Mouse (Mus musculus) kidney, postnatal 10 days (tissue): Measurements from ENCODE around the gene Fubp1.
"Not testable (repeated sequence)": the region's sequence is repeated elsewhere in the genome, so short reads cannot be mapped to it uniquely, and the experiment has no call there.

Experiments
- DNase-seq: peaks from one replicate; pipeline ENCODE4 v3.0.0; 2021; ENCODE audit warnings: mixed read lengths

Gene Fubp1

DNA sequence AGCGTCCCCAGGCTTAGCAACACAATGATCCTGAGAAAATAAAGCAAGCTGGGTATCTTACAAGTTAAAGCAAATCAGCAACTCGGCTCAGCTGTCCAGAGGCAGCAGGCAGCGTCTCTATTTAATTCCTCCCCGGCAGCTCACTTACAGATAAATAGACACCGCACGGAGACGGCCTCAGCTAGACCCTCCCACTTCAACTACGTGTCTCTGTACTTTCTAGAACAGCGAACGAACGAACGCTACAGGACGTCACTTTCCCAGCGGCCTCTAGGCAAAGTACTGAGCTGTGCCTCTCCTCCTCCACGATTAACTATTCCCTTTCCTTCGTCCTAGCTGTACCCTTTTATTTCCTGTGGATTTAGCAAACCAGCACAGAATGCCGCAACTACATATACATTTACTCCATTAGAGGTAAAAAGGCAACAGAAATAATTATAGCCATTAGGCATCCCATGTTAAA, 16.6 kb upstream of the Fubp1 start:
- peak; percentile 90 for DNase-seq

- not testable (repeated sequence) for DNase-seq
Observed at GRCm38 (mm10) chr3:152197246-152197645, 13.0 kb upstream of the Fubp1 start.

GRCm38 (mm10) chr3:152199125-152199524, 11.1 kb upstream of the Fubp1 start:
- no peak for DNase-seq

DNA sequence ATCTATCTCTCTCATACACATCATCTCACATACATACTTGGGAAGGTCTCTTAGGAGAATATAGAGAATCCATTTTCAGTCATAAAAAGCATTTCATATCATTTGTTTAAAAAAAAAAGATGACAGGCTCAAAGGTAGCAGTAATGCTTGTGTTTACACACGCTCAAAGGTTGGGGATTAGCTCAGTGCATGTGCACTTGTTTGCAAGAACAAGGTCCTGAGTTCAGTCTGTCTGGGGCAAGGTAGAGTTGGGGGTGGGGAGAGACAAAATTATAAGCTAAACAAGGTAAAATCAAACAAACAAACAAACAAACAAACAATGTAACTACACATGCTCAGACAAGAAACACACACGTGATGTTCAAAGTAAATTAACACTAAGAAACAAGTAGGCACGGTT, 9.0 kb upstream of the Fubp1 start:
- DNase-seq: no peak

DNA sequence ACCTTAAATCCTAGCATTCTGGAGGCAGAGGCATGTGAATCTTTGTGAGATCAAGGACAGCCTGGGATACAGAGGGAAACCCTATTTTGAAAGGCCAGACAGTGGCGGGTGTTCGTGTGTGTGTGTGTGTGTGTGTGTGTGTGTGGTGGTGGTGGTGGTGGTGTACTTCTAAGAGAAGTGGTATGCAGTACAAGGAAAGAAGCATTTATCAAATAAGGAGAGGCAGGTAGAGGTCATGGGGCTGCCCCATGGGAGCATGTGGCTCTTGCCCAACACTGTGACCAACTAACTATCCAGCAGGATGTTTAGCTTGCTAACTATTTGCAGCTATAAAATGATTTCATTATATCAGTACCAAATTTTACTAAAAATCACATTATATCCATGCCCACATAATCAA, 8.6 kb upstream of the Fubp1 start:
- DNase-seq: no peak

DNA sequence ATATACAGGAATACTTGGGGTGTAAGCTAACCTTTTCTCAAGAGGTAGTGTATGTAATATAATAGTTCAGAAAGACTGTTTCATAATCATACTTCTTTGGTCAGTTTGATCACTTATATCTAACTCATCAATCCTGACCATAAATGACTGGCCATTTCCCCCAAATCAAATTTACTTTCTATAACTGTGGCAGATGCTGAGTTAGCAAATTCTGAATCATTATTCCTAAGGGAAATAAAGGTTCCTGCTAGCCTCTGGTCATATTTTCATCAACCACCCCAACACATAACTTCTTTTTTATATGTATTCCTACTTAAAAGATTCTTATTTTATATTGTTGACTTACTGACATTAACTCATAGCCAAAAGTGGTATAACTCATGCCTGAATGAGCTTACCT, 7.3 kb upstream of the Fubp1 start:
- DNase-seq: no peak

GRCm38 (mm10) chr3:152203411-152203810, 6.8 kb upstream of the Fubp1 start:
- DNase-seq: no peak

- DNase-seq: no peak
Observed at GRCm38 (mm10) chr3:152203996-152204395, 6.2 kb upstream of the Fubp1 start.

- DNase-seq: no peak
Observed at GRCm38 (mm10) chr3:152204577-152204976, 5.6 kb upstream of the Fubp1 start.

DNA sequence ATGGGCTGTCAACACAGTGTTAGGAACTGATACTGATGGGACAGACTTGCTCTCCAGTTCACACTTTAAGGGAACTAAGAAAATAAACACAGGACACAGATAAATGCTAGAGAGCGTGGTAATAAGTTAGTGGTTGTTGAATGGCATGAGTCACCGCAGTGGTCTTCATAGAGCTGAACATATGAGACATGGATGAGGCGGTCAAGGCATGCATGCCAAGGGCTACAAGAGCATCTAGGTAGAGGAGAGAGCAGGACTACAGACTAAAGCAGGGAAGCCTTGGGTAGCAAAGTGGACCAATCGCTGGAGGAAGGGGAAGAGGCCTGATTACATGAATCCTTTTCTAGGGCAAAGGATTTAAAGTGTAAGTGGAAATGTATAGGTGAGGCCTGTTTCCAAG, 3.1 kb upstream of the Fubp1 start:
- no peak for DNase-seq

DNA sequence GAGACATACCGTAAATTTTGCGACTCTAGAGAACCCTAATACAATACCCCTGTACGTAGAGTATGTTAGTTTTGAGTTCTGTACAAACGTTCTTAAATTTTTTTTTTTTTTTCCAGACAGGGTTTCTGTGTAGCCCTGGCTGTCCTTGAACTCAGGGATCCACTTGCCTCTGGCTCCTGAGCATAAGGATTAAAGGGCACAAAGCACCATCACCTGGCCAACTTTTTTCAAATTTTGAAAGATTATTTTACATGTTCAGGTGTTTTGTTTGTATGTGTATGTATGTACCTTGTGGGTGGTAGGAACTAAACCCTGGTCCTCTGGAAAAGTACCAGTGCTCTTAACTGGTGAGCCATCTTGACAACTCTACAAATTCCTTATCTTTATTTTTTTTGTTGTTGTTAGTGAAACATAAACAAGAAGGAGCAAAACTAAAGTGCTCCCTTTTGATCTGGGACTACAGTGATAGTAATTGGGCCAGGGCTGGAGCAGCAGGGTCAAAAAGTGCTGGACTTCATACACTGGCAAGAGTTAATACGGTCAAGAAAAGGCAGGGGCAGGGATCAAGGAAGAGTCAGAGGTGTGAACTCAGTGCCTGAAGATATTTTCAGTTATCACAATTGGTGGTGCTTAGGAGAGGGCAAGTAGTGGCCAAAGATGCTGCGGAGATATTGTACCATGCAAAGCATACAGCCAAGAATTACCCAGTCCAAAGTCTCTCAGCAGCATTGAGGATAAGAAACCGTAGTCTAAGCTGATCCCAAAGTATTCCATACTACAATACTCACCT, 1.9 kb upstream of the Fubp1 start:
- no peak for DNase-seq

- no peak for DNase-seq
Observed at GRCm38 (mm10) chr3:152209177-152209966, 850 bp upstream of the Fubp1 start.

DNA sequence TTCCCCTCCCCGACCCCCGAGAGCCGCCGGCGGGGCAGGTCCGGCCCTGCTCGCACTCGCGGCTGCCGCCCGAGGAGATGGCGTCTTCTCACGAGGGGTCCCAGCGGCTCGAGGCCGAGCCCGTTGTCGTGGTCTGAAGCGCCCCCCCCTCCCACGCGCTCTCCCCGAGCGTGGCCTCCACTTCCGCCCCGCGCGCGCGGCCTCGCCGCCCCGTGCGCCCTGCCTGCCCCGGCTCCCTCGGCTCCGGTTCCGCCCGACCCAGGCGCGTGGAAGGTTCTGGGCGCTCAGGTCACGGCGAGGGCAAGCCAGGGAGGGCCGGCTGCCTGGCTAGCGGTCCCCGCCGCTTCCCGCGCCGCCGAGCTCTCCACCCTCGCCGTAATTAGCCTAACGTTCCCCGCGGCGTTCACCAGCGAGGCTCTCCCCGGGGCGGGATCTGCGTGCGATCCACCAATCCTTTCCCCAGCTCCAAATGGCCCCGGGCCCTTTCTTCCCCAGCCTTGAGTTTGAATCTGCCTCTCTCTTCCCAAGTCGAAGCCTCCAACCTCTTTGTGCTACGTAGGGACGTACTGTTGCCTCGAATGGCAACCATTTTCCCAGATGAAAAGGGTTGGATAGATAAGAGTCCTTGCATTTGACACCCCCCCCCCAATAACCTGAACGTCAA, 638 bp downstream of the Fubp1 start:
- peak; percentile 82 for DNase-seq

DNA sequence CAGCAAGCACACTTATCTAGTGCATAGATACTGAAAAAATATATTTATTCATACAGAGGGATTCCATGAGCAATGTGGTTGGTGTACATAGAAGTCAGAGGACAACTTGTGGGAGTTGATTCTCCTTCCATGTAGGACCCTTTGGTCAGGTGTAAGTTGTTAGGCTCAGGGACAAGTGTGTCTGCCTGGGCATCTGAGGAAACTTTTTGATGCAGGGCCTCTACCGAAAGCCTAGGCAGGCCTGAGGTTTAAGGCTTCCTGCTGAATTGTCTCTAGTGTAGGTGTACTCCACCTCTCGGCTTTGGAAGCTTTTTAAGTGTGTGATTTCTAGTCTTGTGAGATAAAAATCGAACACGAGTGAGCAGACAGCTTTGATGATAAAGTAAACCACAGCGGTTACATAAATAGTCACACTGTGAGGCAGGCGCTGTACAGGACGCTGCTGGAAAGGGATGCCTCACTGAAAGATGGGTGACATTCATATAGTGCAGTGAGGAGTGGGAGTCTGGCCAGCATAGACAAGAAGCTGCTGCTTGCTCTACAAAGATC, 1.6 kb downstream of the Fubp1 start:
- no peak for DNase-seq

DNA sequence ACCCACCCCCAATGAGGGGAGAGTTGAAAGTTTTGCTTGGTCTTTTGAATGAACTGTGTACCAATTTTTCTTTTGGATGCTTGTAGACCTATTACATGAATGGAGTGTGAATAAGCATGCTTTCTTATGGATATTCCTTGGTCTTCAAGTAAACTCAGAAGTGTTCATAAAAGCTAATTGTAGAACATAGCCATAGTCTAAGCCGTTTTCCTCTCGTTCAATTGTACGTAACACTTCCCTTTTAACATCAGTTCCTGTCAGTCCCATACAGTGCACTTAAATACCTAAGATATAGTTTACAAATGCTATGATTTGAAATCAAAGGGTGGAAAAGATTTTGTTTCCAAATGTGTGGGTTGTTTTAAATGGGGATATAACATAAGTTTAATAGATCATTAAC, 3.2 kb downstream of the Fubp1 start:
- no peak for DNase-seq

DNA sequence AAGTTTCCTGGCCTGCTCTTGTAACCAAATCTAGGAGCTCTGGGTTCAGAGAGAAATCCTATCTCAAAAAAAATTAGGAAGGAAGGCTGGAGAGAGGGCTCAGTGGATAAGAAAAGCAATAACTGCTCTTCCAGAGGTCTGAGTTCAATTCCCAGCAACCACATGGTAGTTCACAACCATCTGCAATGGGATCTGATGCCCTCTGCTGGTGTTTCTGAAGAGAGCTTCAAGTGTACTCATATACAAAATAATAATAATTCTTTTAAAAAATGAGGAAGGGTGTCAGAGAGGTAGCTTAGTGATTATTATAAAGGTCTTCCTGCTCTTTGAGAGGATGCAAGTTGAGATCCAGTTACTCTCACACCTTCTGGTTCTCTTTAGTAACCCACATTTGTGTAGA, 14.7 kb downstream of the Fubp1 start:
- no peak for DNase-seq

GRCm38 (mm10) chr3:152225906-152226305, 15.7 kb downstream of the Fubp1 start:
- DNase-seq: no peak

- no peak for DNase-seq
Observed at GRCm38 (mm10) chr3:152228843-152229242, 18.6 kb downstream of the Fubp1 start.

DNA sequence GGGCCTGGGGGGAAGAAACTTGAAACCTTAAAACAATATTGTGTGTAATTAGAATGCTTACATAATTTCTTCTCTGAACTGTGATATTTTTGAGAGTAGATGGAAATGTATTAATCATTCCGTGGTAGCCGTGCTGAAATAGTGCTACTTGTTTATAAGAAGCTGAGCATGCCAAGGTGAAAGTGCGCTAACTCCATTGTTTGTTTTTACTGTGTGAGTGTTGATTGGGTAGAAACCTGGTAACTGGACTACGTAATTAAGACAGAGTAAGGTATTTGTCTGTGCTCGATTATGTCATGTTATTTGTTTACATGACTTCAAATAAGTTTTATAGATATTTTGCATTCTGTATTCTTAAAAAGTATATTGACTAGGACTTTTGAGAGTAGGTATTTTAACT, 19.0 kb downstream of the Fubp1 start:
- DNase-seq: no peak

GRCm38 (mm10) chr3:152231333-152232100, 21.3 kb downstream of the Fubp1 start:
- peak; percentile 16 for DNase-seq

GRCm38 (mm10) chr3:152235238-152235637, 25.0 kb downstream of the Fubp1 start:
- no peak for DNase-seq

GRCm38 (mm10) chr3:152235805-152236204, 25.6 kb downstream of the Fubp1 start:
- DNase-seq: no peak

GRCm38 (mm10) chr3:152238836-152239235, 28.6 kb downstream of the Fubp1 start:
- DNase-seq: no peak
